Mouse (Mus musculus) 3T3-L1 (cell line): ENCODE measurements at regions not wholly inside any gene's neighbourhood (a gene's known extent, or its start where the extent isn't known, plus 50 kb on each side); places are given as distances from the start of the nearest gene placed in this dataset.
A peak's percentile ranks its signal among the peaks of the same experiment; 100 is the strongest.

Experiments used
- DNase-seq: peaks from one replicate; pipeline ENCODE4 v3.0.0-alpha.2; 2015; ENCODE audit warnings: low read depth, low spot score

DNA sequence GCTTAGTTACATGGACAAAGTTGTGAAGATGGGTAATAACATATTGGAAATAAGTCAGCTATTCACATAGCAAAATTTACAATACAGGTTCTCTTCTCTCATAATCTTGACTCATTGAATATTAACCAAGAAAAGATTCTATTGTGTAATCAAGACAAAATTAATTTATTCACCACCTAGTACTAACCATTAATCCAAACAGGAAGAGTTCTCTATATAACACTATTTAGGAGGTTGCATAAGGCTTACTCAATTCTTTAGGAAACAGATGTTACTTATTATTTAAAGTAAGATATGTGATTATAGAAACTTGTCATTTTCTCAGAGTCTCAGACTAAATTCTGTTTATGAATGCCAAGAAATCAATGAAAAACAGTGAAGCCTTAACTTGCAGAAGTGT is 600.4 kb upstream of the Tusc1 start:
- DNase-seq: no peak

DNA sequence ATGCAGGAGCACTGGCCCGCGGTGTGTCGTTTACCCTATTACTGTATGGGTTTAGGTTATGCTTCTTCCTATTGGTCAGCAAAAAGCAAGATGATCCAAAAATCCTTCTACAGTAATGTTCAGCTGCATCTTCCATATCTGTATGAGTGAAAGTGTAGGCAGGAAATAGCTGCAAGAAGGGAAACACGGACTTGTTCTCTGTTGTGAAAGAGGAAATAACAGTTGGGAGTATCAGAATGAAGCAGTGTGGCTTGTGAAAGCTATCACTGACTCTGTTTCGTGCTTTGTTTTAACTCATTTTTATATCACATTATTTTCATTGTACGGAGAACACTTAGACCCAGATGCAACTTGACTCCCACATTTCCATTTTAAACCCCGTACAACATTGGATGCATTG is 591.8 kb upstream of the Tusc1 start:
- no peak for DNase-seq

DNA sequence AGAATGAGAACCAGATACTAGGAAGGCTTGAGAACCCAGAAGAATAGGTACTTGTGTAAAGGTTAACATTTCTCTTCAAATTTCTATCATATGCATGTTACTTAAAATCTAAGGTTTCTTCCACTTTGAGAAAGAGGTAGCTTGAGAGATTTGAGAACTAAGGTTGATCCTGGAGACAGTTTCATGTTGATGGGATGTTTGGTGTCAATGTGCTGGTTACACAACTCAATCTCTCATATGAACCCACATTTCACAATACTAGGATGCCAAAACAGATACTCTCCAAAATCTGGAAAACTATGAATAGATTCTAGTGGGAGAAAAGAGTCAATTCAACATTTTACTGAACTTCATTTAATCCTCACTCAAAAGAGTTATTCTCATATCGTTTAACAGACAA is 589.1 kb upstream of the Tusc1 start:
- no peak for DNase-seq

DNA sequence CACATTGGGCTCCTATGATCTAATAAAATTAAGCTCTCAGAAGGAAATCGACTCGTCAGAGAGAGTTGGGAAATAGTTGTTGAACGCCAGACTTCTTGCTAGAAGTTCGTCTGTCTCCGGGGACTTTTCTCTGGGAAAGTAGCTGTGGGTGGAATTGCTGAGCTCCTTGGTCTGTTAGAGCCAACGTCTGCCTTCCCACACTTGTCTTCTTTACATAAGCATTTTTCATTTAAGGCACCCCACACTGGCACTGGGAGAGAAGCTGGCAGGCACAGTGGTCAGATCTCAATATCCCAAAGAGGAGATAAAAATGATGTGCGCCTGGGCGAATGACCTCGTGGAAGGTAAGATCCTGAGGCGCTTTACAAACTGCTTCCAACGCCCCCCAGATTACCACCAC is 551.3 kb upstream of the Tusc1 start:
- no peak for DNase-seq

DNA sequence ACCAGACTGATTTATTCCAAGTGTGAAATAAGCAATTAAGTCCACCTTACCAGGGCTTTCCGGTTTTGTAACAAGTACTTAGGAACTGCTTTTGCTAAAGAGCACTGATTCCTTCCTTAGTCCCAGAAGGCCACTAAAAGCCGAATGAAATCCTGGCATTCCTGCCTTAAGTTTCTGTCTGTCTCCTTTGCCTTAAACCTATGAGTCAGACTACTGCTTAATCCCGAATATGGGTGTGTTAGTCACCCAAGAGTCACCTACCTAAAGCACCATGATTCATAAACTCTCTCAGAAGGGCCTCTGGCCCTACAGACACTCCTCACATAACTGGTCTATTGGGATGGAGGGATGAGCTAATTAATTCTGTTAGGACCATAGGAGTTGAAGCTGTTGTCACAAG is 546.0 kb upstream of the Tusc1 start:
- peak; percentile 88 for DNase-seq

DNA sequence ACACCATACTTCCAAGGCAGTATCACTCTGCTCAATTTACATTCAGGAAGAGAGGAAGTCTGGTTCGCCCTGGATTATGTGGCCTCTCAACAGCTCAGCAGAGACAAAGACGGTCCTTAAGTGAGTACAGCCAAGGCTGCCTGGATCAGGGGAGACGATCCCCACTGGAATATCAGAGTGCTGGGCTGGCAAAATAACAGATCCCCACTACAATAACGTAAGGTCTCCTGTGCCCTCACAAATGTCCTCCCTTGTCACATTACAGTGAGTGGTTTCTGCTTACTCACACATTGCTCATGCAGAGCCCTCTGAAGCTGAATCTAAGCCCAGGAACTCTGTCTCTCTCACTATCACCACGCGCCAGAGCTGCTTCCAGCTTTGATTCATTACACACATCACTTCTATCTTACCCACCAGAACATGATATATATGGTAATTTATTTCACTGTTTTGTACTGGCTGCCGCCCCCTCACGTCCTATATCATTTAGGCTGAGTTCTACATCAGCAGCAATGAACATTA is 544.1 kb upstream of the Tusc1 start:
- DNase-seq: peak; percentile 77

DNA sequence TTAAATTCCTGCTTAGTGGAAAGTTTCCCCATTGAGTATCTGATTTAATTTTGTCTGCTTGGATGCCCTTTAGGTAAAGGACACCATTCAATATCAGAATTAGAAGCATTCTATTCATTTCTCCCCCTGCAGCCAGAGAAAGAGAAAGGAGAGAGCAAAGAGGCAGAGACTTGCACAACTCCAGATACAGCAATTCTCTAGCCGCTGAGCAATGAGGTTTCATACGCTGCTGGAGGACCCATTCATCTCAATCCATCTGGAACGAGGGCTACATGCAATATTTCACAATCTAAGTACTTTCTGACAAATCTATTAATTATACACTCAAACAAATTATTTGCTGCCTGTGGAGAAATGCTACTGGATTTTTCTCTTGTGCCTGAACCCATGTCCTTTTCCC is 538.0 kb upstream of the Tusc1 start:
- DNase-seq: no peak

DNA sequence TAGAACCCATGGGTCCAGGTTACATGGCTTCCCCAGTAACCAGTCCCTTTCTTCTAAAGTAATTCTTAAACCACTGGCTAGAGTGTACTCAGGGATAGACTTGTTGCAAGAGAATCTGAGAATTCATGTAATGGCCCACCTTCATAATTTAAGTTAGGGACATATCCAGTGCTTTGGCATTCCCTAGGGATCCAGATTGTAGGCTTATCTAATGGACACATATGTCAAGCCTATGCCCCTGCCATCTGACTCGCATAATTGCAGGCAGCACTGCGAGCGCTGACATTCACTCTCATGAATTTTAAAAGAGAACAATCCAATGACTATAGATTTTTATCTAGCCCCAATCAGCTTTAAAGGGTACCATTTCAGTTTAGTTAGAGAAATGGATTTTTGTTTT is 518.1 kb upstream of the Tusc1 start:
- DNase-seq: no peak

DNA sequence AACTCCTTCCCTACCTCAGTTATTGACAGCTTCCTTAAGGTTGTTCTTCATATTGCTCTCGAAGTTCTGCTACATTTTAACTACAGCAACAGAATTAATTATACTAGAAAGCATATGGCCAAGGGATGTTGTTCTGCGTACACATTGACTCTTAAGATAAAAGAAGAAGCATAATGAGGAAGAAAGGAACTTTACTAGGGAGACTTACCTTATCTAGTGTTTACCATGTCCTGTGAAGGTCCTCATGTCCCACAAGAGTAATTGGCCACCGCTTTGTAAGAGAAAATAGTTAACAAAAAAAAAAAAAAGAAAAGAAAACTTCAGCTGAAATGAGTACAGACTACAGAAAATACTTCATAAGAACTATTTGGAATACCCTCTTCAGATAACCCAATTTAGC is 513.9 kb upstream of the Tusc1 start:
- DNase-seq: no peak

DNA sequence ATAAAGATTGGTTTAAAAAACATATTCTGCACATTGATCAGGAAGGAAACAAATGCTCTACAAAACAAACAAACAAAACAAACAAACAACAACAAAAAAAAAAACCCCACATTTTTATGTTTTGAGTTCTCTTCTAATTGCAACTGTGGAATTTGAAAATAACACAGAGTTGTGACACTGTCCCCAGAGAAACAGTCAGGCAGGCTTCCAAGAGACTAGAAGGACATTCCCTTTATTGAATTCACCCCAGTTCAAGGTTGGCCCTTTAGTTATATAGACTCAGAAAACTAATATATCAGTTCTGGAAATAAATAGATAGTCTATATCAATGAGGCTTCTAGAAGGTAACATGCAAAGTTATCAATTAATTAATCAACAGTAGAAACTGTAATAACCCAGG is 495.4 kb upstream of the Tusc1 start:
- DNase-seq: no peak

DNA sequence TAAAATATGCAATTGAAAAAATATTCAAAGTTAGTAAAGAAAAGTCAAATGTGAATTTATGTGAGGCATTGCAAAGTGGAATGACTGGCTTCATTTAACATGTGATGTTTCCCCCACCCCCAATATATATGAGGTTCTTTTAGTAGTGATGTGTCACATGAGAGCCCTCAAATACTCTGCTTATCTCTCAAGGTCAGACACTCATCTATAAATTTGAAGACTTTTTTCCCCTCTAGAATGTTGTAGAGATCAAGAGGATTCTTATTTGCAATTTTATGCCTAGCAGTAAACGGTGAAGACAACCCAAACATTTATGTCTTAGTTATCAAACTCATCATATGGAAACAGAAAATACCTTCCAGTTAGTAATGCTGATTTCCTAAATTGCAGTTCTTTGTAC is 457.8 kb upstream of the Tusc1 start:
- DNase-seq: no peak

DNA sequence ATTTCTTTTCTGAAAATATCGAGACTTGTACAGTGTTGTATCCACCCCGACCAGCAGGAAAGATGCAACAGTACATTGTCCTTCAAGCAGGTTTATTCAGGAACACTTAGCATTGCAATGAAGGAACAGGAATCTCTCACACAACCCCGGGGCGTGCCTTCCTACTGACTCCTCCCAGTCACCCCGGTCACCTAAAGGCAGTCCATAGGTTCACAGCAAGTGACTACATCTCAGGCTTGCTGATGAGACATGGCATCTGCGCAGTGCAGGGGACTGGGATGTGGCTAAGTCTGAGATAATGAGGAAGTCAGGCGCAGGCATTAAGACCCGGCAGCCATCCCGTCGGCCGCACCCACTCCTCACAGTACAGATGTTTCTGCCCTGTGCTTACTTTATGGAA is 454.8 kb upstream of the Tusc1 start:
- DNase-seq: no peak

DNA sequence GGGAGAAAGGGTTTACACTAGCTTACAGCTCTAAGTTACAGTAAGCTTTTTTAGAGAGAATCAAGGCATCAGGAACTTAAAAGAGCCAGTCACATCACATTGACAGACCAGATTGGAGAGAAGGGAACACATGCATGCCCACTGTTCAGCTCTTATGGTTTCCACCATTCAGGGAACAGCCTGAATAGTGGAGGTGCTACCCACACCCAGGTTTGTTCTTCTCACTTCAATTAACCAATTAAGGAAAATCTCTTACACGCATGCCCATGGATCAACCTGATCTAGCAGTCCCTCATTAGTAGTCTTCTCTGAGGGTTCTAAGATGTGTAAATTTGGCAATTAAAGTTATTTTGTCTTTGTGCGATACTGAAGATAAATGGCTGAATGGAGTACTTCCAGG is 419.2 kb upstream of the Tusc1 start:
- no peak for DNase-seq

DNA sequence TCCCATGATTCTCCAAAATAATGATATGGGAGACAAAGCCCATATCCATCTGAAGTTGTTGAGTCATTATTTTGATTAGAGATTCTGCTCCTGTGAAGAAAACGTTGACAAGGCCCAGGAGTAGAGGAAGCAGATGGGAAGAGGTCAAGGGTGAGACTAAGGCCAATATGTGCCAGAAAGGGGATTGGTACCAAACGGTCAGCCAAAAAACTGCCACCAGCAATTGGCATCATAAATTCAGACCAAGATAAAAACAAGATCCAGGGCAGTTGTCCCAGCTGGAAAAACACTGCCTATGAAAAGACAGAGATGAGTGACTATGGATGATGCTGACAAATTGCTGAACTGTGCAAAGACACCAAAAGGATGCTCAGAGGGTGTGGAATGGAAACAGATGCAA is 411.0 kb upstream of the Tusc1 start:
- no peak for DNase-seq

DNA sequence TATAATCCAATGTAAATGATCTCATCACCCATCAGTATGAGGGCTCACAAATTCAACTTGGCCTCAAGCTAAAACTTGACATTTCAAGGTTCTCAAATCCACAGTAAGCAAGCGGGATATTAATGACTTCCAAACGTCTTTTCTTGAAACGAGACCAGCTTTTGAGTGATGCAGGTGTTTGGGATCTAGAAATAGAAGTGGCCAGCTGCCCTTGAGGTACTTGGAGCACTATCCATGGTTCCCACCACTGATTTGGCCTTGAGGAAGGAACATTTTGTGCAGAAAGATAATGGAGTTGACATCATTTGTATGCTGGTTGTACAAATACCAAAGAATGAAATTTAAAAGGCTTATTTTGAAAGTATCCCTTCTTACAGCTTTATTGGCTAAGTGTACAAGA is 378.4 kb upstream of the Tusc1 start:
- DNase-seq: no peak

DNA sequence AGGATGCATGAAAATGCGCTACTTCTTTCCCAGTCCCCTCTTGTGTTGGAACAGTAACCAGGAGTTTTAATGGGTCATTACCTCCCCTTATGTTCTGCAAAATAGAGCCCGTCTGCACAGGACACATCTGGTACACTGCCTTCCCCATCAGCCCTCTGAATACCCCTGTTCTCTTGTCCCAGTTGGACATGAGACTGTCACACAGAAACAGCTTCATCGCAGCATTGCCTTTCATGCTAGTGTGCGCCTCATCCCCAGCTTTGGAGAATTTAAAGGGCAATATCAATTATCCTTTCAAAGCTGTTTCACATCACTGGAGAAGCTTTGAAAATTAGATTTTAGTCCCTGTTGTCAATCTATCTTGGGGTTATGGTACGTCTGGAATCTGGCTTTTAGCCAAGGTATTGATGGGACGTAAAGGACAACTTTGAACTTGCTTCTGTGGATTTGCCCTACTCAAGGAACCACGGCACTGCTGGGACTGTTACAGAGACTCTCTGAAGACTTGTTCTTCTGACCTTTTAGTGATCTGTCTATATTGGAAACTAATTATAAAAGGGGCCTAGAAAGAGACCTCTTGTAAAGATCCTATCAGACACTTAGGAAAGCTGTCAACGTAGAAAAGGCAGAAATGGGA is 341.2 kb upstream of the Tusc1 start:
- DNase-seq: no peak

DNA sequence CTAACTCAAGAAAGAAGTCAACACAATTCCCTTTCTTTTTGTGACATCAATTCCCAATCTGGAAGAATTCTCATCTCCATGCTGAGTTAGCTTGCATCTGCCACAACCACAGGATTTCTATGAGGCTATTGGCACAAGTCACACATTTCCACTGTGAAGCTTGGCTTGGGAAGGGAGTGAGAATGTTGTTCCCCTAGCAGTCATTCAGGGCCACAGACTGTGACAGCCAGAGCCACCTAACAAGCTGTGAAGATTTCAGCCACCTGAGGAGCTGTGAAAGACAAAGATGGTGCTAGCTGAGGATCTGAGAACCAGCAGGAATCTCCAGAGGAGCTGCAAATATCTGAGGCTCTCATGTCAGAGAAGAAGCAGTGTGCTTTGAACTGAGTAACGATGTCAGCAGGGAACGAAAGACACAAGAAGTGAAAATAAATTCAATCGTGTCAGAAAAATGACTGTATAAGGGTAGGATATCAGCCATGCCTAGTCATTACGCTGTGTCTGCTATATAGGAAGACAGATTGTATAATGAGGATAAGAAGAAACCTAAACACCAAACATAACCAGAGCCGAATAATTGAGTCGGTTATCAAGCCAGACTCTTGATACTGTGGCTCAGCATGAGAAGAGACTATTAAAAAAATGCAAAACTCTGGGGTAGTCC is 340.6 kb upstream of the Tusc1 start:
- DNase-seq: no peak

DNA sequence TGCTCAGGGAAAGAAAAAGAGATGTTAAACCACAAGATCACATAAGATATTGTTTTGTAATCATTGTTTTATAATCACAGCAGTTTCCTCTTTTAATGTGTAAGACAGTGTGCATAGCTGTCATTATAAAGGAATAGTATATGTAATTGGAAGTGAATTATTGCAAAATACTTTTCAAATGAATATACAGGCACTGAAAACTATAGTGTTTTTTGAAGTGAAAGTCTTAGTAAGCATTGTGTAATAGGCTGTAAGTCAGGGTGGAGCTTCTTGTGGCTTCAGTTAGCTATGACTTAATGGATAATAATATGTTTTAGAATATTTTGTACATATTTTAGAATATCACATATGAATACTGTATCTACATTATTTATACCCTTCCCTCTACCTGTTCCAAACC is 333.7 kb upstream of the Tusc1 start:
- DNase-seq: no peak

DNA sequence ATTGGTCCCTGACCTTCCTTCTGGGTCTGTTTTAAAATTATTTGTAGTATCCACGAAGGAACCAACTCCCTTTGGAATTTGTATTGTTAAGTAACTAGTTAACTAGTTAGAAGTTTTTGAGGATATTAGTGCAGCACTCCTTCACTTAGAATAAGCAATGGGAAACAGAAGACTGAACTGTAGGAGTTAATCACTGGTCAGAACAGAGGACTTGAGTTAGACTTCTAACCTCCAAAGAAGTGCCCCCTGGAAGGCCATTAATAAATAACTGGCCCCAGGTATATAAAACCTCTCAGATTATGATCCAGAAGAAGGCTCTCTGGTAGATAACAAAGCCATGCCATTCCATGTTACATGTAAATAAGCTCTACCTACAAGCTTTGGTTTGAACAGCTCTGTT is 329.0 kb upstream of the Tusc1 start:
- no peak for DNase-seq

DNA sequence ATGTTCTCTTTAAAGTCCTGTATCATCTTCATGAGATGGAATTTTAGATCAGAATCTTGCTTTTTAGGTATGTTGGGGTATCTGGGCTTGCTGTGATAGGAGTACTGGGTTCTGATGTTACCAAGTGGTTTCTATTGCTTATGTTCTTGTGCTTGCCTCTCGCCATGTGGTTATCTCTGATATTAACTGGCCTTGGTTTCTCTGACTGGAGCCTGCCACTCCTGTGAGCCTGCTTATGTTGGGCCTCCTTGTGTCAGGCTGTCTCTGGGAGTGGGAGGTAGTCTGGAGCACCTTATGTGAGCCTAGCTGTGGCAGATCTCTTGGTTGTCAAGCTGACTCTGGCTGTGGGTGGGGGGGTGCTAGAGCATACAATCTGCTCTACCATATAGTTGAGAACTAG is 302.9 kb upstream of the Tusc1 start:
- no peak for DNase-seq

DNA sequence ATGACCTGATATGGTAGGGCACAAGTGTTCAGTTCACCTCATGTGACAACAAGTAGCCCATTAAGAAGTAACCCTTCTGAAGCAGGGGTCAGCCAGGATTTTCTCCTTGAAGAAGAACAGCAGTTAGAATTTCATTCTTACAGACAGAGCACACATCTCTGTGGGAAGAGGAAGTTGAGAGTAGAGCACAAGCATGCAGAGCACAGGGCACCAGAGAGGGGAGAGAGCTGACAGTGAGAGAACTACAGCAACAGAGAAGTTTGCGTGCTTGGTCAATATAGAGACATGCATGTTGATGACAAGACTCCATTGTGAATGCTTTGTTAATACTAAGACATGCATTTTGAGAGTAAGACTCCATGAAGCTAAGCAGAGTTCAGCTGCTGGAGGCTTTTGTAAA is 263.2 kb upstream of the Tusc1 start:
- DNase-seq: no peak

DNA sequence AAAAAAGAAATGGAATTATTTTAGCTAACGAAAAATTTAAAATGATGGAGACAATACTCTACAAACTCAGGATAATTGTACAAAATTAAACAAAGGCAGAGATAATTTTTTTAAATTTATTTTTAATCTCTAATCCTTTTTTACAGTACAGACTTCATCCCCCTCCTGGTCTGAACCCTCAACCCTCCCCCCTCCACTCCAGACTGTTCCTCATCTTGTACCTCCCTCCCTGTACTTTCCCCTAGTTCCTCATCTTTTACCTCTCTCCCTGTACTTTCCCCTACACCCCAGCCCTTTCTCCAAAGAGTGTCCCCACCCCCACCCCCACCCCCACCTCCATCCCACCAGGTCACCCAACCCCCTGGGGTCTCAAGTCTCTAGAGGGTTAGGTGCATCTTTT is 249.0 kb upstream of the Tusc1 start:
- DNase-seq: no peak

DNA sequence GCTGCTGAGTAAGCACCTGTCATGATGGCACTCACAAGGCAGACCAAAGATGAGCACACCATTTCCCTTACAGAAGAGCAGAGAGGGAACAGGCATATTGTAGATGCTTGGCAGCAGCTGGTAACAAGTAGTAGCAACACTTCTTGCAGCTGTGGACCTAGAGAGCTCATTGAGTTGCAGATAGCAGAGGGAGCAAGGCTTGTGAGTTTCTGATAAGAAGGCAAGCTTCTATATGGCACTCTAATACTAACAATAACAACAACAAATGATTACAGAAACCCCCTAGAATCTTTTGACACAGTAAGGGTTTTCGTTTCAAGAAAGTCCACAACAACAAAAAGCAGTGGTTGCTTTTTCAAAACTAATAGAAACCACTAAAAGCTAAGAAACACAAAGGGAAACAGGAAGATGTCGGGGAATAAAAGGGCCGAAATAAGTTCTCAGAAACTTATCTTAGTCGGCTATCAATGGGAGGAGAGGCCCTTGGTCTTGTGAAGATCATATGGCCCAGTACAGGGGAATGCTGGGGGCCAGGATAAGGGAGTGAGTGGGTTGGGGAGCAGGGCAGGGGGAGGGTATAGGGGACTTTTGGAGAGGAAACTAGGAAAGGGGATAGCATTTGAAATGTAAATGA is 248.5 kb upstream of the Tusc1 start:
- no peak for DNase-seq
